Mouse (Mus musculus) kidney, embryonic 14.5 days (tissue): Measurements from ENCODE around the gene Igf2bp1. TPM values are rescaled to one million over a fixed set of nuclear protein-coding genes. Genes with fewer than 3 reads are reported as not detected.

Experiments used
- ATAC-seq: fragments of 200-750 bp; cut with Nextera tagmentation; 2 replicates; pipeline ENCODE4 v1.8.0; 2017; ENCODE audit warnings: moderate number of reproducible peaks, mild to moderate bottlenecking, moderate TSS enrichment, moderate library complexity; ENCODE audit not compliant: low FRiP score, low TSS enrichment
- H3K27ac ChIP-seq: fragments of 300-500 bp; sonication (generic); 2 replicates; pipeline ENCODE4 v1.5.1; 2014; ENCODE audit warnings: low read depth, mild to moderate bottlenecking, low read length, moderate library complexity, mixed read lengths
- H3K27me3 ChIP-seq: fragments of 300-500 bp; sonication (generic); 2 replicates; pipeline ENCODE4 v1.6.1; 2014; ENCODE audit warnings: mild to moderate bottlenecking, low read length; ENCODE audit not compliant: control insufficient read depth, insufficient read depth
- H3K36me3 ChIP-seq: fragments of 300-500 bp; sonication (generic); 2 replicates; pipeline ENCODE4 v1.6.1; 2014; ENCODE audit warnings: low read length, mixed read lengths; ENCODE audit not compliant: control insufficient read depth, insufficient read depth
- H3K4me1 ChIP-seq: fragments of 300-500 bp; sonication (generic); 2 replicates; pipeline ENCODE4 v1.6.1; 2014; ENCODE audit warnings: low read length, mixed read lengths; ENCODE audit not compliant: control insufficient read depth, insufficient read depth
- H3K4me2 ChIP-seq: fragments of 300-500 bp; sonication (generic); replicated peaks from 2 replicates; pipeline ENCODE4 v1.6.1; 2014; ENCODE audit warnings: low read depth, mild to moderate bottlenecking, low read length
- H3K4me3 ChIP-seq: fragments of 300-500 bp; sonication (generic); 2 replicates; pipeline ENCODE4 v1.5.1; 2014; ENCODE audit warnings: mild to moderate bottlenecking, low read length
- H3K9ac ChIP-seq: fragments of 300-500 bp; sonication (generic); 2 replicates; pipeline ENCODE4 v1.6.1; 2014; ENCODE audit warnings: low read depth, mild to moderate bottlenecking, low read length, moderate library complexity
- H3K9me3 ChIP-seq: fragments of 300-500 bp; sonication (generic); 2 replicates; pipeline ENCODE4 v1.6.1; 2016; ENCODE audit warnings: low read length; ENCODE audit not compliant: control insufficient read depth
- WGBS: fragments of 180-500 bp; shearing (Covaris S2); extraction: QIAGEN DNeasy Blood & Tissue Kit; methylation state at CpG from one replicate; pipeline ENCODE4 v1.1.7; 2014; 5-methylcytosine and 5-hydroxymethylcytosine counted together
- polyA plus RNA-seq: library from polyadenylated mRNA; unstranded; fragments of >200 nt; fragmentation: Nextera tagmentation; extraction: Ambion mirVana; gene quantifications from 2 replicates; pipeline ENCODE4 v1.2.1, GENCODE M21; 2014

Igf2bp1 gene
- polyA plus RNA-seq, 1 experiment from 2014 or later = 42.1 TPM

GRCm38 (mm10) chr11:95982475-95982874, 23.3 kb downstream of the Igf2bp1 start:
- no peaks in the 10 kb centered on the region for H3K9me3 ChIP-seq
- H3K36me3 ChIP-seq = peaks cover 39% of the 10 kb centered on the region
- no peak overlapping the region for H3K4me2 ChIP-seq
- H3K4me3 ChIP-seq = no peak overlapping the region
- H3K9ac ChIP-seq = no peak overlapping the region
- peaks cover 25% of the 10 kb centered on the region for H3K4me1 ChIP-seq
- peak overlapping the region; percentile 48; the same call in 1 of the 2 replicates for H3K27ac ChIP-seq
- H3K27me3 ChIP-seq = no peaks in the 10 kb centered on the region
- peak; percentile 74 for ATAC-seq
- WGBS = 11% methylated on average over 1 of the region's 1 CpGs

GRCm38 (mm10) chr11:95981804-95982203, 23.9 kb downstream of the Igf2bp1 start:
- 0 out of 2 replicates have a peak overlapping the region, but pooled peaks have one; percentile 9 for H3K4me2 ChIP-seq
- H3K36me3 ChIP-seq = peaks cover 41% of the 10 kb centered on the region
- H3K9ac ChIP-seq = no peak overlapping the region
- no peak overlapping the region for H3K4me3 ChIP-seq
- H3K4me1 ChIP-seq = peaks cover 25% of the 10 kb centered on the region
- H3K27me3 ChIP-seq = no peaks in the 10 kb centered on the region
- ATAC-seq = no peak
- 0 out of 2 replicates have a peak overlapping the region, but pooled peaks have one; percentile 3 for H3K27ac ChIP-seq
- 86% methylated on average over 12 of the region's 12 CpGs for WGBS
- H3K9me3 ChIP-seq = no peaks in the 10 kb centered on the region

GRCm38 (mm10) chr11:95980762-95981418, 24.9 kb downstream of the Igf2bp1 start:
- 61% methylated on average over 8 of the region's 8 CpGs for WGBS
- Histone ChIP-seq H3K4me3 (no peak overlapping the region), H3K4me1 (peaks cover 25% of the 10 kb centered on the region), H3K4me2 (no peak overlapping the region), H3K9ac (no peak overlapping the region), H3K27ac (no peak overlapping the region), H3K9me3 (no peaks in the 10 kb centered on the region), H3K36me3 (peaks cover 45% of the 10 kb centered on the region), H3K27me3 (no peaks in the 10 kb centered on the region)
- peak; percentile 26; the same call in 1 of the 2 replicates for ATAC-seq

GRCm38 (mm10) chr11:95978487-95978886, 27.3 kb downstream of the Igf2bp1 start:
- no peak for ATAC-seq
- no peak overlapping the region for H3K4me2 ChIP-seq
- H3K27ac ChIP-seq = no peak overlapping the region
- H3K4me3 ChIP-seq = no peak overlapping the region
- H3K4me1 ChIP-seq = peaks cover 19% of the 10 kb centered on the region
- no peaks in the 10 kb centered on the region for H3K27me3 ChIP-seq
- no peaks in the 10 kb centered on the region for H3K9me3 ChIP-seq
- 82% methylated on average over 3 of the region's 3 CpGs for WGBS
- H3K9ac ChIP-seq = no peak overlapping the region
- peaks cover 64% of the 10 kb centered on the region for H3K36me3 ChIP-seq

GRCm38 (mm10) chr11:95976290-95976689, 29.4 kb downstream of the Igf2bp1 start:
- Histone ChIP-seq H3K4me2 (no peak overlapping the region), H3K27ac (no peak overlapping the region), H3K36me3 (peaks cover 82% of the 10 kb centered on the region), H3K4me3 (no peak overlapping the region), H3K9me3 (no peaks in the 10 kb centered on the region), H3K4me1 (peaks cover 2% of the 10 kb centered on the region; the same call in 1 of the 2 replicates), H3K27me3 (no peaks in the 10 kb centered on the region), H3K9ac (no peak overlapping the region)
- 93% methylated on average over 2 of the region's 2 CpGs for WGBS
- no peak for ATAC-seq

GRCm38 (mm10) chr11:95975694-95976093, 30.0 kb downstream of the Igf2bp1 start:
- Histone ChIP-seq H3K9me3 (no peaks in the 10 kb centered on the region), H3K36me3 (peaks cover 88% of the 10 kb centered on the region)
- ATAC-seq = no peak

GRCm38 (mm10) chr11:95973187-95973586, 32.6 kb downstream of the Igf2bp1 start:
- Histone ChIP-seq H3K4me2 (no peak overlapping the region), H3K9ac (no peak overlapping the region), H3K4me1 (no peaks in the 10 kb centered on the region), H3K27ac (no peak overlapping the region), H3K27me3 (no peaks in the 10 kb centered on the region), H3K9me3 (no peaks in the 10 kb centered on the region), H3K36me3 (peaks cover 94% of the 10 kb centered on the region), H3K4me3 (no peak overlapping the region)
- no peak for ATAC-seq
- 58% methylated on average over 6 of the region's 6 CpGs for WGBS

More at GRCm38 (mm10) chr11:95975694-95976093, 30.0 kb downstream of the Igf2bp1 start:
- 94% methylated on average over 5 of the region's 5 CpGs for WGBS
- Histone ChIP-seq H3K9ac (no peak overlapping the region), H3K4me3 (no peak overlapping the region), H3K27me3 (no peaks in the 10 kb centered on the region), H3K4me2 (no peak overlapping the region), H3K4me1 (no peaks in the 10 kb centered on the region), H3K27ac (no peak overlapping the region)

- H3K9me3 ChIP-seq = no peaks in the 10 kb centered on the region
- no peak for ATAC-seq
- 70% methylated on average over 7 of the region's 7 CpGs for WGBS
- no peak overlapping the region for H3K4me2 ChIP-seq
- H3K36me3 ChIP-seq = peaks cover 92% of the 10 kb centered on the region
- no peaks in the 10 kb centered on the region for H3K27me3 ChIP-seq
- H3K4me3 ChIP-seq = no peak overlapping the region
- H3K4me1 ChIP-seq = no peaks in the 10 kb centered on the region
- H3K9ac ChIP-seq = no peak overlapping the region
- H3K27ac ChIP-seq = no peak overlapping the region
These were observed 42.4 kb downstream of the Igf2bp1 start for GRCm38 (mm10) chr11:95963304-95963703.

- Histone ChIP-seq H3K27ac (no peak overlapping the region), H3K4me2 (no peak overlapping the region), H3K4me1 (0 out of 2 replicates have a peak, but pooled peaks cover 3% of the 10 kb centered on the region), H3K4me3 (no peak overlapping the region), H3K9me3 (no peaks in the 10 kb centered on the region), H3K27me3 (no peaks in the 10 kb centered on the region), H3K9ac (no peak overlapping the region), H3K36me3 (peaks cover 51% of the 10 kb centered on the region)
- 71% methylated on average over 5 of the region's 6 CpGs for WGBS
- no peak for ATAC-seq
These were observed 46.6 kb downstream of the Igf2bp1 start for GRCm38 (mm10) chr11:95959152-95959551.
